Comparison of ENCODE assay signal across 9 mouse cellular contexts in genomic region chr5:64323286-64323685, GRCm38 (mm10).
"Had no signal": no experiment of that assay in that cellular context is flagged by ENCODE, and none has a peak within 500 bp of the region (broad histone marks: within the 10 kb centered on the region; RNA-seq: fewer than 3 reads in every experiment).

No protein-coding gene starts in this region.

- H3K36me3 ChIP-seq: midbrain, embryonic 13.5 days had no signal

- DNase-seq: left cerebral cortex, postnatal 4 days; liver, embryonic 13.5 days; lung, adult 18-20 months; lung, postnatal 36 days; right cerebral cortex, postnatal 14 days; thymus, adult 2 months; thymus, postnatal 25 days had no signal

- H3K27ac ChIP-seq: liver, embryonic 13.5 days; midbrain, embryonic 13.5 days; stomach, embryonic 15.5 days had no signal

- H3K9me3 ChIP-seq: liver, embryonic 13.5 days; midbrain, embryonic 13.5 days; stomach, embryonic 15.5 days had no signal

- H3K9ac ChIP-seq: liver, embryonic 13.5 days; midbrain, embryonic 13.5 days; stomach, embryonic 15.5 days had no signal

- ATAC-seq: midbrain, embryonic 13.5 days had no signal

- H3K27me3 ChIP-seq: liver, embryonic 13.5 days; midbrain, embryonic 13.5 days; stomach, embryonic 15.5 days had no signal

- H3K4me3 ChIP-seq: liver, embryonic 13.5 days; midbrain, embryonic 13.5 days; stomach, embryonic 15.5 days had no signal

- H3K4me2 ChIP-seq: liver, embryonic 13.5 days; midbrain, embryonic 13.5 days; stomach, embryonic 15.5 days had no signal
